Mouse (Mus musculus): ENCODE measurements around the gene Aoc1. TPM values are rescaled to one million over a fixed set of nuclear protein-coding genes. Genes with fewer than 3 reads are reported as not detected.
"Not testable (repeated sequence)": the region's sequence is repeated elsewhere in the genome, so short reads cannot be mapped to it uniquely, and the experiment has no call there.

Gene Aoc1
- polyA plus RNA-seq, 1 experiment from 2014 or later: not detected

GRCm38 (mm10) chr6:48861616-48862280, 10.9 kb upstream of the Aoc1 start:
- no peaks in the 10 kb centered on the region for H3K9me3 ChIP-seq (replicated peaks)
- H3K36me3 ChIP-seq (replicated peaks): no peaks in the 10 kb centered on the region
- no peak overlapping the region for H3K9ac ChIP-seq
- no peak overlapping the region for H3K4me2 ChIP-seq
- H3K4me1 ChIP-seq (replicated peaks): no peaks in the 10 kb centered on the region; the same call in 1 of the 2 replicates
- H3K27ac ChIP-seq (replicated peaks): no peak overlapping the region
- 68% methylated on average over 12 of the region's 12 CpGs for WGBS (ENCODE audit: insufficient replicate concordance)
- H3K4me3 ChIP-seq (replicated peaks): no peak overlapping the region
- H3K27me3 ChIP-seq: no peaks in the 10 kb centered on the region
- no peak for ATAC-seq (ENCODE audit: insufficient read depth)

- no peak for ATAC-seq (ENCODE audit: insufficient read depth)
- Histone ChIP-seq H3K27me3 (no peaks in the 10 kb centered on the region), H3K9ac (no peak overlapping the region), H3K4me3 (replicated peaks) (no peak overlapping the region), H3K9me3 (replicated peaks) (no peaks in the 10 kb centered on the region), H3K27ac (replicated peaks) (no peak overlapping the region), H3K36me3 (replicated peaks) (no peaks in the 10 kb centered on the region), H3K4me1 (replicated peaks) (no peaks in the 10 kb centered on the region; the same call in 1 of the 2 replicates), H3K4me2 (no peak overlapping the region)
- WGBS (ENCODE audit: insufficient replicate concordance): 55% methylated on average over 4 of the region's 4 CpGs
Measured at GRCm38 (mm10) chr6:48862816-48863215, 9.9 kb upstream of the Aoc1 start.

- 65% methylated on average over 7 of the region's 7 CpGs for WGBS (ENCODE audit: insufficient replicate concordance)
Measured at GRCm38 (mm10) chr6:48863488-48863887, 9.2 kb upstream of the Aoc1 start.

GRCm38 (mm10) chr6:48864181-48864580, 8.5 kb upstream of the Aoc1 start:
- no peak overlapping the region for H3K4me3 ChIP-seq (replicated peaks)
- H3K4me1 ChIP-seq (replicated peaks): no peaks in the 10 kb centered on the region; the same call in 1 of the 2 replicates
- no peak overlapping the region for H3K9ac ChIP-seq
- ATAC-seq (ENCODE audit: insufficient read depth): no peak
- H3K36me3 ChIP-seq (replicated peaks): no peaks in the 10 kb centered on the region
- H3K4me2 ChIP-seq: no peak overlapping the region
- 64% methylated on average over 3 of the region's 3 CpGs for WGBS (ENCODE audit: insufficient replicate concordance)
- H3K27ac ChIP-seq (replicated peaks): no peak overlapping the region
- H3K9me3 ChIP-seq (replicated peaks): no peaks in the 10 kb centered on the region
- no peaks in the 10 kb centered on the region for H3K27me3 ChIP-seq

More at GRCm38 (mm10) chr6:48863488-48863887, 9.2 kb upstream of the Aoc1 start:
- Histone ChIP-seq H3K27me3 (no peaks in the 10 kb centered on the region), H3K4me3 (replicated peaks) (no peak overlapping the region), H3K4me2 (no peak overlapping the region), H3K9me3 (replicated peaks) (no peaks in the 10 kb centered on the region), H3K36me3 (replicated peaks) (no peaks in the 10 kb centered on the region), H3K9ac (no peak overlapping the region), H3K4me1 (replicated peaks) (no peaks in the 10 kb centered on the region; the same call in 1 of the 2 replicates), H3K27ac (replicated peaks) (no peak overlapping the region)
- no peak for ATAC-seq (ENCODE audit: insufficient read depth)

- WGBS (ENCODE audit: insufficient replicate concordance): 64% methylated on average over 3 of the region's 3 CpGs
- Histone ChIP-seq H3K9me3 (replicated peaks) (no peaks in the 10 kb centered on the region), H3K27ac (replicated peaks) (no peak overlapping the region), H3K9ac (no peak overlapping the region), H3K4me3 (replicated peaks) (no peak overlapping the region), H3K4me1 (replicated peaks) (no peaks in the 10 kb centered on the region; the same call in 1 of the 2 replicates), H3K36me3 (replicated peaks) (no peaks in the 10 kb centered on the region), H3K27me3 (no peaks in the 10 kb centered on the region), H3K4me2 (no peak overlapping the region)
- no peak for ATAC-seq (ENCODE audit: insufficient read depth)
Measured at GRCm38 (mm10) chr6:48864723-48865122, 8.0 kb upstream of the Aoc1 start.

- no peak overlapping the region for H3K4me2 ChIP-seq
- H3K27ac ChIP-seq (replicated peaks): no peak overlapping the region
- no peak overlapping the region for H3K4me3 ChIP-seq (replicated peaks)
- H3K36me3 ChIP-seq (replicated peaks): no peaks in the 10 kb centered on the region
- ATAC-seq (ENCODE audit: insufficient read depth): no peak
- no peaks in the 10 kb centered on the region for H3K9me3 ChIP-seq (replicated peaks)
- no peaks in the 10 kb centered on the region for H3K27me3 ChIP-seq
- WGBS (ENCODE audit: insufficient replicate concordance): 67% methylated on average over 1 of the region's 1 CpGs
- no peaks in the 10 kb centered on the region; the same call in 1 of the 2 replicates for H3K4me1 ChIP-seq (replicated peaks)
- H3K9ac ChIP-seq: no peak overlapping the region
Measured at GRCm38 (mm10) chr6:48865152-48865745, 7.4 kb upstream of the Aoc1 start.

- not testable (repeated sequence) for H3K4me2 ChIP-seq; H3K27ac ChIP-seq (replicated peaks)
Measured at GRCm38 (mm10) chr6:48866355-48866950, 6.2 kb upstream of the Aoc1 start.

GRCm38 (mm10) chr6:48867158-48867557, 5.5 kb upstream of the Aoc1 start:
- Histone ChIP-seq H3K27me3 (no peaks in the 10 kb centered on the region), H3K9ac (no peak overlapping the region), H3K9me3 (replicated peaks) (no peaks in the 10 kb centered on the region), H3K36me3 (replicated peaks) (no peaks in the 10 kb centered on the region), H3K4me3 (replicated peaks) (no peak overlapping the region), H3K27ac (replicated peaks) (no peak overlapping the region), H3K4me1 (replicated peaks) (no peaks in the 10 kb centered on the region), H3K4me2 (no peak overlapping the region)
- no peak for ATAC-seq (ENCODE audit: insufficient read depth)
- WGBS (ENCODE audit: insufficient replicate concordance): 46% methylated on average over 4 of the region's 4 CpGs

More at GRCm38 (mm10) chr6:48866355-48866950, 6.2 kb upstream of the Aoc1 start:
- not testable (repeated sequence) for H3K4me1 ChIP-seq (replicated peaks); H3K36me3 ChIP-seq (replicated peaks); H3K9ac ChIP-seq; H3K27me3 ChIP-seq; H3K9me3 ChIP-seq (replicated peaks); H3K4me3 ChIP-seq (replicated peaks); ATAC-seq (ENCODE audit: insufficient read depth)
- WGBS (ENCODE audit: insufficient replicate concordance): 44% methylated on average over 1 of the region's 1 CpGs

GRCm38 (mm10) chr6:48869774-48870173, 2.9 kb upstream of the Aoc1 start:
- no peak overlapping the region for H3K4me3 ChIP-seq (replicated peaks)
- H3K27ac ChIP-seq (replicated peaks): no peak overlapping the region
- no peaks in the 10 kb centered on the region for H3K4me1 ChIP-seq (replicated peaks)
- H3K36me3 ChIP-seq (replicated peaks): no peaks in the 10 kb centered on the region
- H3K27me3 ChIP-seq: no peaks in the 10 kb centered on the region
- 51% methylated on average over 2 of the region's 2 CpGs for WGBS (ENCODE audit: insufficient replicate concordance)
- H3K9ac ChIP-seq: no peak overlapping the region
- ATAC-seq (ENCODE audit: insufficient read depth): no peak
- H3K4me2 ChIP-seq: no peak overlapping the region
- no peaks in the 10 kb centered on the region for H3K9me3 ChIP-seq (replicated peaks)

GRCm38 (mm10) chr6:48874576-48874975, 1.9 kb downstream of the Aoc1 start:
- H3K9me3 ChIP-seq (replicated peaks): no peaks in the 10 kb centered on the region

GRCm38 (mm10) chr6:48875515-48875914, 2.8 kb downstream of the Aoc1 start:
- H3K27ac ChIP-seq (replicated peaks): no peak overlapping the region

More at GRCm38 (mm10) chr6:48874576-48874975, 1.9 kb downstream of the Aoc1 start:
- H3K4me3 ChIP-seq (replicated peaks): no peak overlapping the region
- H3K27me3 ChIP-seq: no peaks in the 10 kb centered on the region
- WGBS (ENCODE audit: insufficient replicate concordance): 36% methylated on average over 4 of the region's 4 CpGs
- no peak overlapping the region for H3K9ac ChIP-seq
- H3K36me3 ChIP-seq (replicated peaks): no peaks in the 10 kb centered on the region
- H3K27ac ChIP-seq (replicated peaks): no peak overlapping the region
- no peaks in the 10 kb centered on the region for H3K4me1 ChIP-seq (replicated peaks)
- no peak for ATAC-seq (ENCODE audit: insufficient read depth)
- no peak overlapping the region for H3K4me2 ChIP-seq

More at GRCm38 (mm10) chr6:48875515-48875914, 2.8 kb downstream of the Aoc1 start:
- 62% methylated on average over 6 of the region's 6 CpGs for WGBS (ENCODE audit: insufficient replicate concordance)
- no peaks in the 10 kb centered on the region for H3K36me3 ChIP-seq (replicated peaks)
- no peaks in the 10 kb centered on the region for H3K4me1 ChIP-seq (replicated peaks)
- no peak for ATAC-seq (ENCODE audit: insufficient read depth)
- no peaks in the 10 kb centered on the region for H3K27me3 ChIP-seq
- H3K4me2 ChIP-seq: no peak overlapping the region
- H3K9ac ChIP-seq: no peak overlapping the region
- H3K4me3 ChIP-seq (replicated peaks): no peak overlapping the region
- H3K9me3 ChIP-seq (replicated peaks): no peaks in the 10 kb centered on the region
